Mouse (Mus musculus) thymus, adult 2 months (tissue): ENCODE results near the gene Lpar3.

Source experiments
- CTCF ChIP-seq: fragments of 200-500 bp; IDR thresholded peaks from 2 replicates; pipeline ENCODE4 v1.5.1; 2012; ENCODE audit warnings: mild to moderate bottlenecking, control low read depth, low read length, moderate library complexity, borderline replicate concordance; ENCODE audit not compliant: control insufficient read depth, poor library complexity, insufficient read depth; ENCODE audit errors: extremely low read depth
- POLR2A ChIP-seq: fragments of 200-500 bp; IDR thresholded peaks from 2 replicates; pipeline ENCODE4 v1.6.1; 2012; ENCODE audit warnings: mild to moderate bottlenecking, low read length, control low read depth, moderate library complexity; ENCODE audit not compliant: control insufficient read depth, poor library complexity, insufficient read depth; ENCODE audit errors: extremely low read depth

GRCm38 (mm10) chr3:146276991-146277390 lies 56.2 kb downstream of the Lpar3 start:
- no peak for TF ChIP-seq POLR2A
- no peak for TF ChIP-seq CTCF
